Mouse (Mus musculus) heart, adult 2 months (tissue): ENCODE data around the gene Vars.

ENCODE experiments used
- CTCF ChIP-seq: fragments of 200-600 bp; IDR thresholded peaks from 2 replicates; pipeline ENCODE4 v1.8.1; 2022; ENCODE audit warnings: antibody characterized with exemption, mild to moderate bottlenecking, moderate library complexity
- POLR2A ChIP-seq: fragments of 200-500 bp; IDR thresholded peaks from 2 replicates; pipeline ENCODE4 v1.6.1; 2011; ENCODE audit warnings: mild to moderate bottlenecking, low read depth, low read length, control low read depth; ENCODE audit not compliant: insufficient read depth

DNA sequence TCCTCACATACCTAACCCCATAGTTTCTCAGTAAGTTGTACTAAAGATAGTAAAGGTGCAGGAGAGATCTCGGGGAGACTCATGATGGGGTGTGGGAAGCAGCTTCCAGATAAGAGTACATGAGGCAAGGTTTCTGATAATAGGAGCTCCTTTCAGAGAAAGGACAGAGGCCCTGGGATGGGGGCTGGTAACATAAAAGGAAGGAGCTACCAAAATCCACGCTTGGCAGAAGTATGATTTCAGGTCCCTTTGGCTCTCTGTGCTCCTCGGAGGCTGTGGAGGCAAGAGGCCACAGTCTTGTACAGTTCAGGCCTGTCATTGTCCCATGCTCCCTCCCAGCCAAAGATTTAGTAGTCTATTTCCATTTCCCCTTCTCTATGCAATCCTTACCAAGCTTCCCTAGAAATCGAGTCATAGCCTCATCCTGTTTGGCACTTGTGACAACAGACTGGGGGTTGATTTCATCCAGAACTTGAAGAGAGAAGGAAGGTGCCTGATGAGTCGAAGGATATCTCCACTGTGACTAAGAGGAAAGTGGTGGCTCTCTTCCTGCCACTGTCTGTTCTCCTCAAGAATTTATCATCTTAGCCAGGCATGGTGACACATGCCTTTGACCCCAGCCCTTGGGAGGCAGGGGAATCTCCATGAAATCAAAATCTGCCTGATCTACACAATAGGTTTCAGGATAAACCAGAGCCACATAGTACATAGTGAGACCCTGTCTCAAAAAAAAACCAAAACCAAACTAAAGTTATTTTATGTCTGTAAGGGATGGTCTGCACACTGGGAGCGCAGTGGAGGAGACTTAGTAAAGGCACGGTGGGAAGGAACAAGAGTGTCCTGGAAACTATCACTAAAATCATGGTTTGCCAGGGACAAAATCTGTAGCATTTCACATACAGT lies 44.4 kb downstream of the Vars start:
- TF ChIP-seq CTCF, result no peak
- no peak for TF ChIP-seq POLR2A
